Mouse (Mus musculus) limb, embryonic 10.5 days (tissue): ENCODE measurements at regions not wholly inside any gene's neighbourhood (a gene's known extent, or its start where the extent isn't known, plus 50 kb on each side); places are given as distances from the start of the nearest gene placed in this dataset.
"Not testable (repeated sequence)": the region's sequence is repeated elsewhere in the genome, so short reads cannot be mapped to it uniquely, and the experiment has no call there.

Experiments used
- DNase-seq: peaks from one replicate; pipeline ENCODE4 v3.0.0-alpha.2; 2017; ENCODE audit warnings: low spot score
- H3K27ac ChIP-seq: fragments of 300-500 bp; sonication (generic); 2 replicates; pipeline ENCODE4 v1.5.1; 2016; ENCODE audit warnings: mild to moderate bottlenecking
- H3K27me3 ChIP-seq: fragments of 300-500 bp; sonication (generic); 2 replicates; pipeline ENCODE4 v1.6.1; 2016; ENCODE audit warnings: low read depth, mild to moderate bottlenecking; ENCODE audit not compliant: poor library complexity, severe bottlenecking
- H3K36me3 ChIP-seq: fragments of 300-500 bp; sonication (generic); 2 replicates; pipeline ENCODE4 v1.6.1; 2016; ENCODE audit warnings: mild to moderate bottlenecking, moderate library complexity
- H3K4me1 ChIP-seq: fragments of 300-500 bp; sonication (generic); 2 replicates; pipeline ENCODE4 v1.6.1; 2016
- H3K4me3 ChIP-seq: fragments of 300-500 bp; sonication (generic); 2 replicates; pipeline ENCODE4 v1.5.1; 2016; ENCODE audit warnings: mild to moderate bottlenecking, moderate library complexity
- H3K9me3 ChIP-seq: fragments of 300-500 bp; sonication (generic); replicated peaks from 2 replicates; pipeline ENCODE4 v1.6.1; 2016; ENCODE audit warnings: mild to moderate bottlenecking
- WGBS: fragments of 180-500 bp; shearing (Covaris S2); methylation state at CpG from one replicate; pipeline ENCODE4 v1.1.7; 2016; 5-methylcytosine and 5-hydroxymethylcytosine counted together

GRCm38 (mm10) chr15:89730320-89730719 is 111.3 kb downstream of the Syt10 start:
- Histone ChIP-seq H3K9me3 (no peaks in the 10 kb centered on the region), H3K27ac (no peak overlapping the region), H3K4me3 (no peak overlapping the region), H3K4me1 (no peaks in the 10 kb centered on the region), H3K36me3 (no peaks in the 10 kb centered on the region), H3K27me3 (no peaks in the 10 kb centered on the region)
- DNase-seq, result peak; percentile 65
- WGBS, result 33% methylated on average over 6 of the region's 6 CpGs

- H3K27me3 ChIP-seq, result no peaks in the 10 kb centered on the region
- 75% methylated on average over 12 of the region's 12 CpGs for WGBS
- no peaks in the 10 kb centered on the region for H3K36me3 ChIP-seq
- H3K9me3 ChIP-seq, result no peaks in the 10 kb centered on the region
- no peaks in the 10 kb centered on the region for H3K4me1 ChIP-seq
- DNase-seq, result no peak
- H3K4me3 ChIP-seq, result no peak overlapping the region
- no peak overlapping the region for H3K27ac ChIP-seq
Observed at GRCm38 (mm10) chr15:89724356-89724755, 117.3 kb downstream of the Syt10 start.

GRCm38 (mm10) chr15:89697221-89697620 is 105.5 kb upstream of the Rabl2 start:
- WGBS, result 89% methylated on average over 2 of the region's 2 CpGs
- Histone ChIP-seq H3K4me1 (no peaks in the 10 kb centered on the region), H3K27ac (no peak overlapping the region), H3K9me3 (no peaks in the 10 kb centered on the region), H3K4me3 (no peak overlapping the region), H3K27me3 (no peaks in the 10 kb centered on the region), H3K36me3 (no peaks in the 10 kb centered on the region)
- DNase-seq, result no peak

- Histone ChIP-seq H3K27me3 (no peaks in the 10 kb centered on the region), H3K4me3 (no peak overlapping the region), H3K27ac (no peak overlapping the region), H3K9me3 (no peaks in the 10 kb centered on the region), H3K4me1 (no peaks in the 10 kb centered on the region), H3K36me3 (no peaks in the 10 kb centered on the region)
- no peak for DNase-seq
Observed at GRCm38 (mm10) chr15:89676366-89676765, 84.6 kb upstream of the Rabl2 start.

GRCm38 (mm10) chr15:89656558-89656957 is 64.8 kb upstream of the Rabl2 start:
- 88% methylated on average over 1 of the region's 1 CpGs for WGBS
- H3K4me3 ChIP-seq, H3K36me3 ChIP-seq, H3K9me3 ChIP-seq, H3K4me1 ChIP-seq, H3K27me3 ChIP-seq, DNase-seq, H3K27ac ChIP-seq: not testable (repeated sequence)
